ENCODE assay signal across 9 mouse cellular contexts in the genomic region with DNA sequence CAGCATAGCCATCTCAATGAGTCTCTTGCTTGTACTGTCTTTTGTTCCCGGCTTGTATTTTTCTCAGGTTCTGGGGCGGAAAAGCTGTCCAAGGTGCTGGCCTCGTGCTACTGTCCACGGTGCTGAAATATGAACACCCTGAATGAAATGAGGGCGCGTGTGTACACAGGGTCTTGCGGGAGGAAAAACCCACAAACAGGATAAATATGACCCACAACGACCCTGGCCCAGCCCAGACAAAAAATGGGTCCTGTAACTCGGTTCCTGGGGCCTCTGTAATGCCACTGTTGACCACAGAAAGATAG. TPM values are rescaled to one million over a fixed set of nuclear protein-coding genes. Genes with fewer than 3 reads are reported as not detected.
A peak's percentile ranks its signal among the peaks of the same experiment; 100 is the strongest.
DNase-seq lines count a peak whose midpoint lies in the region; ATAC-seq lines count a peak whose summit lies in the region.
"Had no signal": no experiment of that assay in that cellular context is flagged by ENCODE, and none has a peak within 500 bp of the region (broad histone marks: within the 10 kb centered on the region; RNA-seq: fewer than 3 reads in every experiment).

No protein-coding gene starts in this region.

- no peak overlapping the region for H3K27ac ChIP-seq in hindbrain, embryonic 10.5 days
- no peak overlapping the region for H3K27ac ChIP-seq in hindbrain, embryonic 12.5 days
- no peak overlapping the region for H3K27ac ChIP-seq in hindbrain, embryonic 16.5 days (ENCODE audit: low read depth, low read length)
- H3K27ac ChIP-seq: liver, embryonic 15.5 days had no signal

- no peaks in the 10 kb centered on the region for H3K9me3 ChIP-seq in hindbrain, embryonic 10.5 days
- no peaks in the 10 kb centered on the region for H3K9me3 ChIP-seq in hindbrain, embryonic 12.5 days (replicated peaks)
- no peaks in the 10 kb centered on the region for H3K9me3 ChIP-seq in hindbrain, embryonic 16.5 days (ENCODE audit: control insufficient read depth, low read length)
- H3K9me3 ChIP-seq: liver, embryonic 15.5 days had no signal

- H3K4me3 ChIP-seq in hindbrain, embryonic 10.5 days, result no peak overlapping the region
- H3K4me3 ChIP-seq in hindbrain, embryonic 12.5 days, result no peak overlapping the region
- no peak overlapping the region; the same call in 1 of the 2 replicates for H3K4me3 ChIP-seq in hindbrain, embryonic 16.5 days (ENCODE audit: low read length)
- H3K4me3 ChIP-seq: liver, embryonic 15.5 days had no signal

- H3K27me3 ChIP-seq in hindbrain, embryonic 10.5 days (ENCODE audit: insufficient read depth, poor library complexity, severe bottlenecking), result peaks cover 94% of the 10 kb centered on the region
- H3K27me3 ChIP-seq in hindbrain, embryonic 12.5 days, result peaks cover 86% of the 10 kb centered on the region
- H3K27me3 ChIP-seq in hindbrain, embryonic 16.5 days (replicated peaks; ENCODE audit: control insufficient read depth, insufficient read depth, low read length), result peaks cover 16% of the 10 kb centered on the region

- ATAC-seq in hindbrain, embryonic 12.5 days (ENCODE audit: low FRiP score), result no peak
- no peak for ATAC-seq in hindbrain, embryonic 16.5 days
- ATAC-seq in activated CD4-positive, CD25-positive, alpha-beta regulatory T cell, adult 4 months, result no peak

- peaks cover 32% of the 10 kb centered on the region for H3K4me1 ChIP-seq in hindbrain, embryonic 10.5 days (replicated peaks)
- peaks cover 27% of the 10 kb centered on the region for H3K4me1 ChIP-seq in hindbrain, embryonic 12.5 days
- H3K4me1 ChIP-seq in hindbrain, embryonic 16.5 days (ENCODE audit: control insufficient read depth, insufficient read depth, low read depth, low read length), result peaks cover 17% of the 10 kb centered on the region

- WGBS in hindbrain, embryonic 10.5 days, result 16% methylated on average over 9 of the region's 9 CpGs
- WGBS in hindbrain, embryonic 12.5 days, result 11% methylated on average over 9 of the region's 9 CpGs
- 15% methylated on average over 9 of the region's 9 CpGs for WGBS in hindbrain, embryonic 16.5 days

- DNase-seq in hindbrain, embryonic 10.5 days (ENCODE audit: low spot score), result peak; percentile 53
- DNase-seq in ZHBTc4 (ENCODE audit: low read depth, low spot score), result peak; percentile 57
- DNase-seq in mesoderm, embryonic 11.5 days (ENCODE audit: low read depth, low spot score), result peak; percentile 69
- no peak for DNase-seq in left cerebral cortex, adult 8-10 months (ENCODE audit: low spot score in 2 of 2)
- no peak for DNase-seq in urinary bladder, postnatal 4 days (ENCODE audit: low spot score in 2 of 2)

- H3K9ac ChIP-seq in hindbrain, embryonic 12.5 days, result no peak overlapping the region
- no peak overlapping the region for H3K9ac ChIP-seq in hindbrain, embryonic 16.5 days (ENCODE audit: low read depth, low read length)
- H3K9ac ChIP-seq: liver, embryonic 15.5 days had no signal

- H3K4me2 ChIP-seq in hindbrain, embryonic 12.5 days (replicated peaks), result no peak overlapping the region
- H3K4me2 ChIP-seq in hindbrain, embryonic 16.5 days (ENCODE audit: low read length), result peak overlapping the region; percentile 84
- H3K4me2 ChIP-seq: liver, embryonic 15.5 days had no signal

- H3K36me3 ChIP-seq in hindbrain, embryonic 10.5 days, result no peaks in the 10 kb centered on the region
- H3K36me3 ChIP-seq in hindbrain, embryonic 12.5 days, result no peaks in the 10 kb centered on the region
- no peaks in the 10 kb centered on the region for H3K36me3 ChIP-seq in hindbrain, embryonic 16.5 days (ENCODE audit: control insufficient read depth, insufficient read depth, low read length)
- H3K36me3 ChIP-seq: liver, embryonic 15.5 days had no signal

RNA-seq across cellular contexts. Expression of a gene that starts 0.4 kb away (rescaled TPM):
- polyA plus RNA-seq in hindbrain, embryonic 10.5 days (2016; fragmentation: Nextera tagmentation; extraction: Ambion mirVana), result 0.55 and 0.88 TPM in 2 replicates
- 1.5 and 1.6 TPM in 2 replicates for polyA plus RNA-seq in hindbrain, embryonic 12.5 days (2016; fragmentation: Nextera tagmentation; extraction: Ambion mirVana)
- 3.0 and 3.2 TPM in 2 replicates for polyA plus RNA-seq in hindbrain, embryonic 16.5 days (2015; fragmentation: Nextera tagmentation; extraction: Ambion mirVana)
- 1 to 10 TPM; 1.2 to 1.5 (median 1.3) TPM for total RNA-seq in left cerebral cortex, adult 8-10 months (2022)
- polyA plus RNA-seq in activated CD4-positive, CD25-positive, alpha-beta regulatory T cell, adult 4 months (2017; shearing (Covaris generic)), result not detected

RNA-seq across cellular contexts. Expression of a gene that starts 10.0 kb away (rescaled TPM):
- polyA plus RNA-seq in hindbrain, embryonic 10.5 days (2016; fragmentation: Nextera tagmentation; extraction: Ambion mirVana), result 5.0 and 12.7 TPM in 2 replicates
- 36.8 and 37.9 TPM in 2 replicates for polyA plus RNA-seq in hindbrain, embryonic 12.5 days (2016; fragmentation: Nextera tagmentation; extraction: Ambion mirVana)
- polyA plus RNA-seq in hindbrain, embryonic 16.5 days (2015; fragmentation: Nextera tagmentation; extraction: Ambion mirVana), result 71.4 and 77.4 TPM in 2 replicates
- total RNA-seq in left cerebral cortex, adult 8-10 months (2022), result 10 to 100 TPM; 69.1 to 76.7 (median 74.1) TPM
- 1 to 10 TPM in 1 of 2 experiments, under 1 TPM in 1; 0.64 to 1.0 TPM for polyA plus RNA-seq in activated CD4-positive, CD25-positive, alpha-beta regulatory T cell, adult 4 months (2017; shearing (Covaris generic))

RNA-seq across cellular contexts. Expression of a gene that starts 22.0 kb away (rescaled TPM):
- not detected in 2 replicates for polyA plus RNA-seq in hindbrain, embryonic 10.5 days (2016; fragmentation: Nextera tagmentation; extraction: Ambion mirVana)
- not detected in 2 replicates for polyA plus RNA-seq in hindbrain, embryonic 12.5 days (2016; fragmentation: Nextera tagmentation; extraction: Ambion mirVana)
- not detected in 2 replicates for polyA plus RNA-seq in hindbrain, embryonic 16.5 days (2015; fragmentation: Nextera tagmentation; extraction: Ambion mirVana)
- total RNA-seq in left cerebral cortex, adult 8-10 months (2022), result 1 to 10 TPM in 1 of 4 experiments, not detected in 3; 1.8 TPM
- polyA plus RNA-seq in activated CD4-positive, CD25-positive, alpha-beta regulatory T cell, adult 4 months (2017; shearing (Covaris generic)), result not detected
- polyA plus RNA-seq: liver, embryonic 15.5 days had no signal

RNA-seq across cellular contexts. Expression of a gene that starts 22.2 kb away (rescaled TPM):
- 1,241 and 1,456 TPM in 2 replicates for polyA plus RNA-seq in hindbrain, embryonic 10.5 days (2016; fragmentation: Nextera tagmentation; extraction: Ambion mirVana)
- polyA plus RNA-seq in hindbrain, embryonic 12.5 days (2016; fragmentation: Nextera tagmentation; extraction: Ambion mirVana), result 1,088 and 1,187 TPM in 2 replicates
- polyA plus RNA-seq in hindbrain, embryonic 16.5 days (2015; fragmentation: Nextera tagmentation; extraction: Ambion mirVana), result 1,040 and 1,063 TPM in 2 replicates
- 100 to 1,000 TPM; 328 to 384 (median 347) TPM for total RNA-seq in left cerebral cortex, adult 8-10 months (2022)
- polyA plus RNA-seq in activated CD4-positive, CD25-positive, alpha-beta regulatory T cell, adult 4 months (2017; shearing (Covaris generic)), result 100 to 1,000 TPM; 246 to 312 TPM

RNA-seq across cellular contexts. Expression of a gene that starts 22.4 kb away (rescaled TPM):
- 137 and 146 TPM in 2 replicates for polyA plus RNA-seq in hindbrain, embryonic 10.5 days (2016; fragmentation: Nextera tagmentation; extraction: Ambion mirVana)
- 77.4 and 77.9 TPM in 2 replicates for polyA plus RNA-seq in hindbrain, embryonic 12.5 days (2016; fragmentation: Nextera tagmentation; extraction: Ambion mirVana)
- polyA plus RNA-seq in hindbrain, embryonic 16.5 days (2015; fragmentation: Nextera tagmentation; extraction: Ambion mirVana), result 55.8 and 57.5 TPM in 2 replicates
- total RNA-seq in left cerebral cortex, adult 8-10 months (2022), result 10 to 100 TPM; 45.9 to 60.0 (median 49.6) TPM
- polyA plus RNA-seq in activated CD4-positive, CD25-positive, alpha-beta regulatory T cell, adult 4 months (2017; shearing (Covaris generic)), result 10 to 100 TPM; 68.9 to 91.0 TPM

Comparison
In these comparisons a context has a peak if more than half of its experiments do, and no peak if none do; other contexts are left out.
1. DNase-seq: peak in hindbrain, embryonic 10.5 days (single experiment), ZHBTc4 (single experiment) and mesoderm, embryonic 11.5 days (single experiment); none in left cerebral cortex, adult 8-10 months (0 of 2) and urinary bladder, postnatal 4 days (0 of 2).